Mouse (Mus musculus): ENCODE results near the gene Smcr8. TPM values are rescaled to one million over a fixed set of nuclear protein-coding genes. Genes with fewer than 3 reads are reported as not detected.

Smcr8 gene
- total RNA-seq (2014; rRNA removed; ENCODE audit: low replicate concordance) (7.6 and 8.2 TPM in 2 replicates), polyA plus RNA-seq (2015; fragmentation: Nextera tagmentation; extraction: Ambion mirVana) (2.0 and 2.1 TPM in 2 replicates)

- no peaks in the 10 kb centered on the region for H3K27me3 ChIP-seq (ENCODE audit: control insufficient read depth, insufficient read depth, low read length)
- H3K9ac ChIP-seq (replicated peaks; ENCODE audit: low read depth, low read length) = peak within 1 kb of the TSS; percentile 59
- ATAC-seq (ENCODE audit: insufficient read depth, low read depth) (peak; percentile 95), DNase-seq (ENCODE audit: low spot score) (peak; percentile 99)
- 0 out of 2 replicates have a peak, but pooled peaks cover 8% of the 10 kb centered on the region for H3K36me3 ChIP-seq (replicated peaks; ENCODE audit: control insufficient read depth, insufficient read depth, low read length)
- peak within 1 kb of the TSS; percentile 82 for H3K4me2 ChIP-seq (ENCODE audit: low read depth, low read length)
- under 1% methylated on average over 62 of the region's 62 CpGs for WGBS
- H3K4me3 ChIP-seq (ENCODE audit: low read depth, low read length) = peak within 1 kb of the TSS; percentile 60
- H3K27ac ChIP-seq (ENCODE audit: low read depth) = peak within 1 kb of the TSS; percentile 80
- TF ChIP-seq CTCF (IDR thresholded peaks at IDR 0.05; ENCODE audit: low read depth) (no peak), EP300 (IDR thresholded peaks at IDR 0.05; ENCODE audit: low read depth) (no peak)
- no peaks in the 10 kb centered on the region for H3K9me3 ChIP-seq (replicated peaks; ENCODE audit: control insufficient read depth, low read length)
- H3K4me1 ChIP-seq (ENCODE audit: control insufficient read depth, insufficient read depth) = peaks cover 53% of the 10 kb centered on the region
Measured at GRCm38 (mm10) chr11:60776829-60777740, at the start of gene Smcr8, which contains the start of gene Top3a. TSS of gene Smcr8 (plus strand) at chr11:60777524. TSS of gene Top3a (minus strand) at chr11:60777365.

- Histone ChIP-seq H3K4me2 (ENCODE audit: low read depth, low read length) (peak within 1 kb of the TSS; percentile 61), H3K4me3 (ENCODE audit: low read depth, low read length) (peak within 1 kb of the TSS; percentile 89), H3K9me3 (replicated peaks; ENCODE audit: control insufficient read depth, low read length) (no peaks in the 10 kb centered on the region), H3K36me3 (replicated peaks; ENCODE audit: control insufficient read depth, insufficient read depth, low read length) (peaks cover 41% of the 10 kb centered on the region), H3K27me3 (ENCODE audit: control insufficient read depth, insufficient read depth, low read length) (no peaks in the 10 kb centered on the region), H3K27ac (ENCODE audit: low read depth) (peak within 1 kb of the TSS; percentile 91), H3K9ac (replicated peaks; ENCODE audit: low read depth, low read length) (peak within 1 kb of the TSS; percentile 91), H3K4me1 (ENCODE audit: control insufficient read depth, insufficient read depth) (peaks cover 22% of the 10 kb centered on the region)
- WGBS = under 1% methylated on average over 44 of the region's 44 CpGs
- TF ChIP-seq EP300 (IDR thresholded peaks at IDR 0.05; ENCODE audit: low read depth) (no peak), CTCF (IDR thresholded peaks at IDR 0.05; ENCODE audit: low read depth) (no peak; the same call in 1 of the 2 replicates)
- DNase-seq (ENCODE audit: low spot score) = peak; percentile 97
- peak; percentile 89 for ATAC-seq (ENCODE audit: insufficient read depth, low read depth)
Measured at GRCm38 (mm10) chr11:60728260-60728761, 49.0 kb upstream of the Smcr8 start, which contains the start of gene Mief2. TSS of gene Mief2 (plus strand) at chr11:60728398.

DNA sequence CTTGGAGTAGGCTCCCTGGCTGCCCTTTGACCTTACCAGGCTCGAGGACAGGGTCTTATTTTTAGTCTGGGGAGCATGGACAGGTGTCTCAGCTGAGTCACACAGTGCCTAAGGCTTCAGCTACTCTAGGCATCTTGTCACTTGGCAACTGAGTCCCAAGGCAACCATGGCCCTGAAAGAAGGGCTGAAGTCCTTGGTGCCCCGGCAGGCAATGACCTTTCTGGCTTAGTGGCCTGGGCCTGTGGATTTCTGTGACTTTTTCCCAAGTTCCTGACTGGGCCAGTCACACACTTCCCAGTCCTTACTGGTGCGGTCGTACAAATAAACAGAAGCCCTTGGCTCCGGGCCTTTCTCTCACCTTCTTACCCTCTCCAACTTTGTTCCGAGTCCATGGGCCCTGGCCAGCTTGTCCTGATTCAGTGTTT, 48.1 kb upstream of the Smcr8 start:
- Histone ChIP-seq H3K4me1 (ENCODE audit: control insufficient read depth, insufficient read depth) (peaks cover 22% of the 10 kb centered on the region), H3K9me3 (replicated peaks; ENCODE audit: control insufficient read depth, low read length) (no peaks in the 10 kb centered on the region), H3K9ac (replicated peaks; ENCODE audit: low read depth, low read length) (0 out of 2 replicates have a peak overlapping the region, but pooled peaks have one; percentile 91), H3K36me3 (replicated peaks; ENCODE audit: control insufficient read depth, insufficient read depth, low read length) (peaks cover 32% of the 10 kb centered on the region), H3K27me3 (ENCODE audit: control insufficient read depth, insufficient read depth, low read length) (no peaks in the 10 kb centered on the region), H3K27ac (ENCODE audit: low read depth) (peak overlapping the region; percentile 91), H3K4me3 (ENCODE audit: low read depth, low read length) (peak overlapping the region; percentile 89), H3K4me2 (ENCODE audit: low read depth, low read length) (peak overlapping the region; percentile 61)
- ATAC-seq (ENCODE audit: insufficient read depth, low read depth) (no peak), DNase-seq (ENCODE audit: low spot score) (no peak)
- 66% methylated on average over 6 of the region's 6 CpGs for WGBS
- TF ChIP-seq EP300 (IDR thresholded peaks at IDR 0.05; ENCODE audit: low read depth) = no peak
- no peak for TF ChIP-seq CTCF (IDR thresholded peaks at IDR 0.05; ENCODE audit: low read depth)

DNA sequence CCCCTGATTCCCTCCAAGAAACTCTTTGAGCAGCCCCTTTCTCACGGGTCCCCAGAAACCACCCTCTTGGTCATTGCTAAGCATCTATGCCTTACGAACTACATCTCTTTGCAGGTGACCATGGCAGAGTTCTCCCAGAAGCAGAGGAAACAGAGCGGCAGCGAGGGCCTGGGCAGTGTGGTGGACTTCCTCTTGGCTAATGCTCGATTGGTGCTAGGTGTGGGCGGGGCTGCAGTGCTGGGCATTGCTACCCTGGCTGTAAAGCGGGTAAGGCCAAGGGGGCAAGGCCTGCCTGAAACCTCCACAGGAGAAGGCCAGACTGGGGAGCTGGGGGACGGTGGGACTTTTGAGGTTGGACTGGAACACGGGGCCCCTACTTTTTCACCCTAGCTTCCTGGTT, 47.2 kb upstream of the Smcr8 start:
- DNase-seq (ENCODE audit: low spot score) = no peak
- ATAC-seq (ENCODE audit: insufficient read depth, low read depth) = no peak

GRCm38 (mm10) chr11:60731251-60731650, 46.1 kb upstream of the Smcr8 start:
- no peak overlapping the region for H3K4me3 ChIP-seq (ENCODE audit: low read depth, low read length)
- TF ChIP-seq EP300 (IDR thresholded peaks at IDR 0.05; ENCODE audit: low read depth) (no peak), CTCF (IDR thresholded peaks at IDR 0.05; ENCODE audit: low read depth) (no peak)
- no peaks in the 10 kb centered on the region for H3K27me3 ChIP-seq (ENCODE audit: control insufficient read depth, insufficient read depth, low read length)
- H3K9ac ChIP-seq (replicated peaks; ENCODE audit: low read depth, low read length) = no peak overlapping the region
- no peak for ATAC-seq (ENCODE audit: insufficient read depth, low read depth)
- H3K36me3 ChIP-seq (replicated peaks; ENCODE audit: control insufficient read depth, insufficient read depth, low read length) = peaks cover 23% of the 10 kb centered on the region
- DNase-seq (ENCODE audit: low spot score) = no peak
- H3K9me3 ChIP-seq (replicated peaks; ENCODE audit: control insufficient read depth, low read length) = no peaks in the 10 kb centered on the region
- H3K4me1 ChIP-seq (ENCODE audit: control insufficient read depth, insufficient read depth) = peaks cover 16% of the 10 kb centered on the region
- 89% methylated on average over 14 of the region's 14 CpGs for WGBS
- H3K4me2 ChIP-seq (ENCODE audit: low read depth, low read length) = no peak overlapping the region
- H3K27ac ChIP-seq (ENCODE audit: low read depth) = no peak overlapping the region

More for the DNA sequence above, 47.2 kb upstream of the Smcr8 start:
- no peaks in the 10 kb centered on the region for H3K9me3 ChIP-seq (replicated peaks; ENCODE audit: control insufficient read depth, low read length)
- WGBS = 76% methylated on average over 9 of the region's 9 CpGs
- no peak overlapping the region for H3K4me3 ChIP-seq (ENCODE audit: low read depth, low read length)
- TF ChIP-seq CTCF (IDR thresholded peaks at IDR 0.05; ENCODE audit: low read depth) = no peak
- no peak for TF ChIP-seq EP300 (IDR thresholded peaks at IDR 0.05; ENCODE audit: low read depth)
- no peak overlapping the region for H3K9ac ChIP-seq (replicated peaks; ENCODE audit: low read depth, low read length)
- H3K4me2 ChIP-seq (ENCODE audit: low read depth, low read length) = no peak overlapping the region
- no peaks in the 10 kb centered on the region for H3K27me3 ChIP-seq (ENCODE audit: control insufficient read depth, insufficient read depth, low read length)
- H3K36me3 ChIP-seq (replicated peaks; ENCODE audit: control insufficient read depth, insufficient read depth, low read length) = peaks cover 23% of the 10 kb centered on the region
- no peak overlapping the region for H3K27ac ChIP-seq (ENCODE audit: low read depth)
- H3K4me1 ChIP-seq (ENCODE audit: control insufficient read depth, insufficient read depth) = peaks cover 22% of the 10 kb centered on the region
